8 mouse cellular contexts compared by ENCODE assay signal in the genomic region with DNA sequence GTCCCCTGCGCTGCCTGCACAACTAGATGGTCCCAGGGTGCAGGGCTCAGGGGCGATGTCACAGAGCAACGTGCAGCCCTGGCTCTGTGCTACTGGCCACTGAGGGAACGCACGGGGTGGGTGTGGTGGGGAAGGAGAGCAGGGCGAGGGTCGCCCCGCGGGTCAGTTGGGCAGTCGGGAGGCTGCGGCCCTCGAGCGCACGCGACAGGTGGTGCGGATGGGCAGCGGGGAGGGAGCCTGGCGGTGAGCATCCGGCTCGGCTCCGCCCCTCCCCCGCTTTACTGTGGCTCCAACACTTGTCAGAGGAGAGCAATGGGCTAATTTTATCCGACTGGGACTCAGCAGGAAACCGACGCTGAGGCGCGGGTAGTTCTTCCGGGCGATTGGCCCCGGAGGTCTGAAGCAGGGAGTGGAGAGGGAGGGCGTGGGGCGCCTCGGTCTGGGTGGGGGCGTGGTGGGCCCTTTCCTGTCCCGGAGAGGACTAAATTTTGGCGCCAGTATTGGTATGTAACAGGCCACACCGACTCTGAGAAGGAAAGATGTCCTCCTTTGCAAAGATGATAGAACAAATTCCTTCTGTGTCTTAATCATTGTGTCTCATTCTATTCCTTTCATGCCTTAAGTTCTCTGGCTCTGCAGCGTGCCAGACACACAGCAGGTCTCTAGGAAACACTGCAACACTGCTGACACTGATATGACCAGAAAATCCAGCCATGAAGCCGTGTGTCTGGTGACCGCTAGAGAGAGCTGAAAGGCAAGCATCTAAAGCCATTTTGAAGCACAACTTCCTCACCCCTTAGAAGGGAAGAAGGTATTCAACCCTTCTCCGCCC.
A peak's percentile ranks its signal among the peaks of the same experiment; 100 is the strongest.
DNase-seq lines count a peak whose midpoint lies in the region; ATAC-seq and TF ChIP-seq lines count a peak whose summit lies in the region.

No protein-coding gene starts in this region.

- H3K9me3 ChIP-seq in ES-E14 (ENCODE audit: control insufficient read depth, insufficient read depth, low read depth, low read length) = no peaks in the 10 kb centered on the region
- H3K9me3 ChIP-seq in forebrain, embryonic 14.5 days (replicated peaks; ENCODE audit: control insufficient read depth, low read length) = no peaks in the 10 kb centered on the region
- no peaks in the 10 kb centered on the region for H3K9me3 ChIP-seq in liver, embryonic 14.5 days (ENCODE audit: control insufficient read depth, low read length)
- H3K9me3 ChIP-seq in neural tube, embryonic 11.5 days (ENCODE audit: control insufficient read depth, low read length) = no peaks in the 10 kb centered on the region

- H3K9ac ChIP-seq in ES-E14 (ENCODE audit: insufficient read depth, low read depth, low read length, poor library complexity, severe bottlenecking) = peak overlapping the region; percentile 62; the same call in 1 of the 2 replicates
- peak overlapping the region; percentile 61 for H3K9ac ChIP-seq in forebrain, embryonic 14.5 days (ENCODE audit: low read length)
- H3K9ac ChIP-seq in liver, embryonic 14.5 days (replicated peaks) = no peak overlapping the region
- peak overlapping the region; percentile 28 for H3K9ac ChIP-seq in neural tube, embryonic 11.5 days (ENCODE audit: low read length)

- peaks cover 0 to 2% of the 10 kb centered on the region in 2 experiments; a peak in 1 of 4 replicates for H3K4me1 ChIP-seq in ES-E14 (ENCODE audit: control insufficient read depth in 2 of 2, insufficient read depth in 2 of 2, low read length in 2 of 2, poor library complexity in 1 of 2)
- no peaks in the 10 kb centered on the region for H3K4me1 ChIP-seq in forebrain, embryonic 14.5 days (ENCODE audit: control insufficient read depth, insufficient read depth, low read length)
- H3K4me1 ChIP-seq in liver, embryonic 14.5 days (replicated peaks; ENCODE audit: control insufficient read depth in 2 of 2, insufficient read depth in 2 of 2, low read length in 1 of 2) = no peaks in the 10 kb centered on the region
- no peaks in the 10 kb centered on the region for H3K4me1 ChIP-seq in neural tube, embryonic 11.5 days (ENCODE audit: control insufficient read depth, insufficient read depth, low read length)

- peak overlapping the region; percentile 72 for H3K4me2 ChIP-seq in forebrain, embryonic 14.5 days (ENCODE audit: low read length)
- H3K4me2 ChIP-seq in liver, embryonic 14.5 days (ENCODE audit: low read depth) = peak overlapping the region; percentile 61
- peak overlapping the region; percentile 68 for H3K4me2 ChIP-seq in neural tube, embryonic 11.5 days (ENCODE audit: low read depth)

- 1% methylated on average over 39 of the region's 41 CpGs for WGBS in forebrain, embryonic 14.5 days
- 1% methylated on average over 38 of the region's 41 CpGs for WGBS in liver, embryonic 14.5 days (ENCODE audit: insufficient replicate concordance)
- WGBS in neural tube, embryonic 11.5 days = 1% methylated on average over 40 of the region's 41 CpGs

- peak; percentile 76 for ATAC-seq in forebrain, embryonic 14.5 days
- peak; percentile 76 for ATAC-seq in liver, embryonic 14.5 days (ENCODE audit: insufficient read depth)
- peak; percentile 81 for ATAC-seq in neural tube, embryonic 11.5 days (ENCODE audit: insufficient read depth, low FRiP score, low TSS enrichment)

- no peaks in the 10 kb centered on the region for H3K36me3 ChIP-seq in ES-E14 (ENCODE audit: control insufficient read depth, insufficient read depth, low read length, poor library complexity, severe bottlenecking)
- no peaks in the 10 kb centered on the region for H3K36me3 ChIP-seq in forebrain, embryonic 14.5 days (ENCODE audit: control insufficient read depth, insufficient read depth, low read length)
- H3K36me3 ChIP-seq in liver, embryonic 14.5 days (replicated peaks; ENCODE audit: control insufficient read depth, insufficient read depth, low read depth) = no peaks in the 10 kb centered on the region
- no peaks in the 10 kb centered on the region for H3K36me3 ChIP-seq in neural tube, embryonic 11.5 days (ENCODE audit: control insufficient read depth, insufficient read depth, low read length)

- in situ Hi-C loops in ES-E14 (cut with MboI; ENCODE audit: low sequenced_read_pairs in 2 of 2, unreplicated experiment in 2 of 2) = no loop called here

- peak overlapping the region; percentile 56 to 75 for H3K4me3 ChIP-seq in ES-E14 (ENCODE audit: insufficient read depth in 1 of 2, low read depth in 1 of 2, low read length in 2 of 2, poor library complexity in 1 of 2, severe bottlenecking in 1 of 2)
- peak overlapping the region; percentile 37 for H3K4me3 ChIP-seq in forebrain, embryonic 14.5 days (ENCODE audit: low read depth, low read length)
- peak overlapping the region; percentile 39 to 42 for H3K4me3 ChIP-seq in liver, embryonic 14.5 days (ENCODE audit: insufficient read depth in 1 of 2, low read depth in 2 of 2, low read length in 2 of 2)
- peak overlapping the region; percentile 35 for H3K4me3 ChIP-seq in neural tube, embryonic 11.5 days (ENCODE audit: low read depth, low read length)

- TF ChIP-seq EP300 in liver, embryonic 14.5 days (IDR thresholded peaks at IDR 0.05; ENCODE audit: low read depth) = no peak

- intact Hi-C loops in heart, postnatal 10 days (cut with DNase I) = loop anchor here (1.0 to 10.0 kb wide), 5 partner anchors 45 to 1309 kb away; partner anchors contain the start of genes Rlim and Slc16a2

- DNase-seq in ES-E14 (ENCODE audit: low read depth, low spot score) = peak; percentile 6
- peak; percentile 15 for DNase-seq in c-Kit-positive CD71-positive TER-119-negative erythroid progenitor cells, embryonic 14.5 days (ENCODE audit: low read depth)
- peak; percentile 75 for DNase-seq in forebrain, embryonic 14.5 days (ENCODE audit: low spot score)
- DNase-seq in heart, postnatal 10 days = peak; percentile 71 to 72
- peak; percentile 60 to 76 for DNase-seq in kidney, postnatal 36 days
- DNase-seq in liver, embryonic 14.5 days (ENCODE audit: low read depth in 3 of 3, low spot score in 3 of 3) = peak; percentile 4 to 24 (median 9)
- DNase-seq in neural tube, embryonic 11.5 days (ENCODE audit: low spot score) = peak; percentile 68
- peak; percentile 28 for DNase-seq in testis, postnatal 14 days (ENCODE audit: low spot score)

- H3K27me3 ChIP-seq in forebrain, embryonic 14.5 days (replicated peaks; ENCODE audit: control insufficient read depth, insufficient read depth, low read length) = peaks cover 23% of the 10 kb centered on the region
- H3K27me3 ChIP-seq in liver, embryonic 14.5 days (ENCODE audit: control insufficient read depth, insufficient read depth, low read length) = peaks cover 9% of the 10 kb centered on the region
- peaks cover 59% of the 10 kb centered on the region for H3K27me3 ChIP-seq in neural tube, embryonic 11.5 days (ENCODE audit: control insufficient read depth, insufficient read depth, low read length)

- TF ChIP-seq CTCF in liver, embryonic 14.5 days (IDR thresholded peaks at IDR 0.05; ENCODE audit: low read depth) = 0 out of 2 replicates have a peak, but pooled peaks have one; percentile 8

- H3K27ac ChIP-seq in ES-E14 (ENCODE audit: insufficient read depth, low read depth, low read length, poor library complexity, severe bottlenecking) = no peak overlapping the region
- peak overlapping the region; percentile 80; the same call in 1 of the 2 replicates for H3K27ac ChIP-seq in forebrain, embryonic 14.5 days (ENCODE audit: low read depth, low read length)
- no peak overlapping the region for H3K27ac ChIP-seq in liver, embryonic 14.5 days
- peak overlapping the region; percentile 23; the same call in 1 of the 2 replicates for H3K27ac ChIP-seq in neural tube, embryonic 11.5 days (ENCODE audit: low read depth, low read length)

TF ChIP-seq in ES-E14, 5 proteins besides CTCF, POLR2A, EP300 and RAD21:
- TF ChIP-seq CHD2 (IDR thresholded peaks at IDR 0.05; ENCODE audit: low read depth, low read length) = no peak
- no peak for TF ChIP-seq ZNF384 (IDR thresholded peaks at IDR 0.05; ENCODE audit: low read depth, low read length)
- no peak for TF ChIP-seq MAFK (IDR thresholded peaks at IDR 0.05; ENCODE audit: insufficient read depth, low read depth, low read length)
- no peak for TF ChIP-seq HCFC1 (IDR thresholded peaks at IDR 0.05; ENCODE audit: borderline replicate concordance, insufficient read depth, low read length)
- TF ChIP-seq ZC3H11A (IDR thresholded peaks at IDR 0.05; ENCODE audit: borderline replicate concordance, low read depth, low read length) = no peak

Comparison
In these comparisons a context has a peak if more than half of its experiments do, and no peak if none do; other contexts are left out.
1. DNase-seq: peak in every context shown above with its lines; median percentile 75 in forebrain, embryonic 14.5 days; 72 in heart, postnatal 10 days; 68 in kidney, postnatal 36 days; 68 in neural tube, embryonic 11.5 days; 28 in testis, postnatal 14 days; 15 in c-Kit-positive CD71-positive TER-119-negative erythroid progenitor cells, embryonic 14.5 days; 9 in liver, embryonic 14.5 days; 6 in ES-E14.
2. H3K27ac ChIP-seq: peak in forebrain, embryonic 14.5 days (single experiment) and neural tube, embryonic 11.5 days (single experiment); none in ES-E14 (single experiment) and liver, embryonic 14.5 days (single experiment).
3. Peak in every context shown above with its lines, with median percentiles within 50 percentile points of each other: H3K4me3 ChIP-seq, ATAC-seq and H3K4me2 ChIP-seq.